Mouse (Mus musculus): ENCODE results near the gene Wdr91.
A peak's percentile ranks its signal among the peaks of the same experiment; 100 is the strongest.

Gene Wdr91

DNA sequence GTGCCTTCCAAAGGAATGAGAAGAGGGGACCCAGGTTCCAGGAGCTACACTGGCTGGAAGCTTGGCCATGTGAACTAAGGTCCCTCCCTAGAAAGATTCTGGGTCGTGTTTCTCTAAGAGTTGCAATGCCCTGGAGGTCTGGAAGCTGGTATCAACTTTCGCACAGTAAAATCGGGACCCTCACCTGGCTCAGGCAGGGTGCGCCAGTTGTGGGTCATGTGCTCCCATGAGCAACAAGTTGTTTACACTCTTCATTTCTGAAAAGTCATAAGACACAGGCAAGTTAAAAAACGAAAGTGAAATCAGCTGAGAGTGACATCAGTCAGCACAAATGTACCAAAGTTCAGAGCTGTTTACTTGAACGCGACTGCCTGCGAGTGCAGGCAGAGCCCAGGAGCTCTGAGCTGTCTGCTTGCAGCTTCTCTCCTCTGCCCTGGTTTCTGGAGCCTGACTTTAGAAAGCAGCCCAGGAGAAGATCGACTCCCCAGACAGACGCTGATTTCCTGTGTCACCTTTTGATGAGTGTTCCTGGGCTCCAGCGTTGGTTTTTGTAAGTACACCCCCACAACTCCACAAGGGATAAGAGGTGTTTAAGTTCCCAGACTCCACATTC is 47.8 kb downstream of the Wdr91 start, which contains the start of gene Tmem140:
Gene Tmem140, plus strand, starts transcription at position 356 of the 613 bp plus-strand sequence.
- no peak for DNase-seq (ENCODE audit: low read depth, low spot score)

DNA sequence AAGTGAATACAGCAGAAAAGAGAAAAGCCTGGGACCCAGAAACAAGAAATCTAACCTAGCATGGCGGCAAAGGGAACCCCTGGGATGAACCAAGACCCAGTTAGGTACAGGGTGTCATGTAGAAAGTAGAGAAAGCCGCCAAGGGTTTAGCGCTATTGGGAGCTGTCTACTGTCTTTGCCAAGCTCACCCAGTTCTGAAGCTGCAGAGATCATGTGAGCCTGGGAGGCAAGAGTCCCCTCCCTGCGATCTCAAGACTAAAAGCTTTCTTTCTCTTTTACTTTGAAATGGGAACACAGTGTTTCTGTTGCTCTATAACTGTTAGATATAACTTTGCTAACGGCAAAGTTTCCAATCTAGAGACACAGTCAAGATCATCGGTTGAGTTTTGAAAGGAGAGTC is 48.3 kb downstream of the Wdr91 start:
- no peak for DNase-seq (ENCODE audit: low read depth, low spot score)

DNA sequence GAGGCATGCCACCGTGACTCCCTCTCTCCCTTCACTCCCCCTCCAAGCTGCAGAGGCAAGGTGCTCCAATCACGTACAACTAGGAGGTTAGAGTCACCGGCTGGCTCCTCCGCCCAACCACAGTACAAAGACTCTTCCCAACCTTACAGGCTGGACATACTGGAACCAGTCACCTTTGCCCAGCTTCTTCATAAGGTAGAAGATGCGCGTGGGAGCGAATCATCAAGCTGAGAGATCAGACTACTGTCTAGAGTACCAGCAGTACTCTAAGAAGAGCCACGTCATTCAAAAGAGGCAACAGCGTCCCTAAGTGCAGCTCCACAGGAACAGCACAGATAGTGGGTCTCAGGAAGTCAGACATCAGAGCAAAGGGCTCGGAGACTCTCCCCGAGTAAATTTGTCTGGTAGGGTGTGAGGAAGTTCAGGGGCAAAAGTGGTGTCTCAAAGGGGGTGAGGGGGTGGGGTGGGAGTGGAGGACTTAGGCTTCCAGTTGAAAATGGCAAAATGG is 49.1 kb downstream of the Wdr91 start:
- DNase-seq (ENCODE audit: low read depth, low spot score) = no peak

GRCm38 (mm10) chr6:34832352-34832751 is 78.3 kb downstream of the Wdr91 start:
- DNase-seq (ENCODE audit: low read depth, low spot score) = peak; percentile 78
